Mouse (Mus musculus) CH12.LX (cell line): ENCODE measurements around the gene Dus3l. TPM values are rescaled to one million over a fixed set of nuclear protein-coding genes. Genes with fewer than 3 reads are reported as not detected.

ENCODE experiments used
- DNase-seq: peaks from one replicate; pipeline ENCODE4 v3.0.0-alpha.2; 2013; ENCODE audit errors: extremely low read depth
- H3K27ac ChIP-seq: 2 replicates; pipeline ENCODE4 v1.5.1; 2012; ENCODE audit warnings: low read depth, mild to moderate bottlenecking, control low read depth, moderate library complexity; ENCODE audit not compliant: insufficient read depth
- H3K27me3 ChIP-seq: replicated peaks from 2 replicates; pipeline ENCODE3; 2012; ENCODE audit warnings: inconsistent platforms
- H3K36me3 ChIP-seq, 2 experiments: replicated peaks in 1 of 2; 2 replicates each; pipeline versions ENCODE3 to v1.6.1; 2012; ENCODE audit warnings: inconsistent platforms in 1 of 2, low read length in 1 of 2, mild to moderate bottlenecking in 1 of 2, mixed read lengths in 1 of 2, moderate library complexity in 1 of 2; ENCODE audit not compliant: control insufficient read depth in 1 of 2, insufficient read depth in 1 of 2
- H3K4me1 ChIP-seq, 2 experiments: 2 replicates each; pipeline ENCODE4 v1.6.1; 2012; ENCODE audit warnings: inconsistent platforms in 1 of 2, moderate library complexity in 1 of 2; ENCODE audit not compliant: insufficient read depth in 2 of 2, control insufficient read depth in 1 of 2
- H3K4me2 ChIP-seq: 2 replicates; pipeline ENCODE4 v1.6.1; 2012; ENCODE audit warnings: low read depth, mild to moderate bottlenecking, control low read depth; ENCODE audit not compliant: poor library complexity, insufficient read depth, severe bottlenecking
- H3K4me3 ChIP-seq, 3 experiments: fragments of 150-350 bp in 1 of 3; sonication (generic) in 1 of 3; replicated peaks in 1 of 3; 2 replicates each; pipeline versions ENCODE3 to v1.5.1; 2011 to 2012; ENCODE audit warnings: low read depth in 2 of 3, low read length in 2 of 3, mild to moderate bottlenecking in 2 of 3, moderate library complexity in 2 of 3, control low read depth in 1 of 3, improper control_type of control experiment in 1 of 3, inconsistent platforms in 1 of 3, mixed read lengths in 1 of 3; ENCODE audit not compliant: poor library complexity in 1 of 3
- H3K79me2 ChIP-seq: replicated peaks from 2 replicates; pipeline ENCODE4 v1.6.1; 2012; ENCODE audit warnings: mild to moderate bottlenecking, moderate library complexity; ENCODE audit not compliant: control insufficient read depth, poor library complexity, insufficient read depth, severe bottlenecking; ENCODE audit errors: extremely low read depth
- H3K9ac ChIP-seq: 2 replicates; pipeline ENCODE4 v1.6.1; 2012; ENCODE audit warnings: low read depth, mild to moderate bottlenecking, control low read depth, moderate library complexity; ENCODE audit not compliant: insufficient read depth
- H3K9me3 ChIP-seq: replicated peaks from 2 replicates; pipeline ENCODE3; 2012; ENCODE audit warnings: low read length, inconsistent platforms, mixed read lengths
- BHLHE40 ChIP-seq: IDR thresholded peaks from 2 replicates; pipeline ENCODE4 v1.6.1; 2011; ENCODE audit warnings: mild to moderate bottlenecking, low read depth, low read length, improper control_type of control experiment
- CHD1 ChIP-seq: IDR thresholded peaks from 2 replicates; pipeline ENCODE4 v1.6.1; 2012; ENCODE audit warnings: low read depth, low read length, improper control_type of control experiment, inconsistent platforms
- CHD2 ChIP-seq: IDR thresholded peaks from 2 replicates; pipeline ENCODE4 v1.6.1; 2011; ENCODE audit warnings: low read length, improper control_type of control experiment
- ELF1 ChIP-seq: IDR thresholded peaks from 2 replicates; pipeline ENCODE4 v1.6.1; 2014; ENCODE audit warnings: low read depth, mild to moderate bottlenecking, inconsistent platforms, low read length, improper control_type of control experiment
- IRF4 ChIP-seq: IDR thresholded peaks from 2 replicates; pipeline ENCODE4 v1.6.1; 2014; ENCODE audit warnings: low read depth, mild to moderate bottlenecking, inconsistent platforms, low read length, improper control_type of control experiment
- KAT2A ChIP-seq: IDR thresholded peaks from 2 replicates; pipeline ENCODE4 v1.6.1; 2012; ENCODE audit warnings: low read length, improper control_type of control experiment, inconsistent platforms; ENCODE audit not compliant: insufficient replicate concordance
- MAZ ChIP-seq: IDR thresholded peaks from 2 replicates; pipeline ENCODE4 v1.6.1; 2012; ENCODE audit warnings: low read depth, mild to moderate bottlenecking, inconsistent platforms, low read length, improper control_type of control experiment, moderate library complexity
- MXI1 ChIP-seq: IDR thresholded peaks from 2 replicates; pipeline ENCODE4 v1.6.1; 2011; ENCODE audit warnings: mild to moderate bottlenecking, low read depth, low read length, improper control_type of control experiment
- RAD21 ChIP-seq: IDR thresholded peaks from 2 replicates; pipeline ENCODE4 v1.6.1; 2011; ENCODE audit warnings: low read depth, mild to moderate bottlenecking, low read length, improper control_type of control experiment, moderate library complexity
- SMC3 ChIP-seq: IDR thresholded peaks from 2 replicates; pipeline ENCODE4 v1.6.1; 2011; ENCODE audit warnings: low read depth, low read length, improper control_type of control experiment
- TCF12 ChIP-seq: IDR thresholded peaks from 2 replicates; pipeline ENCODE4 v1.6.1; 2014; ENCODE audit warnings: low read depth, mild to moderate bottlenecking, inconsistent platforms, low read length, improper control_type of control experiment
- UBTF ChIP-seq: IDR thresholded peaks from 2 replicates; pipeline ENCODE4 v1.6.1; 2012; ENCODE audit warnings: low read depth, mild to moderate bottlenecking, inconsistent platforms, low read length, improper control_type of control experiment, moderate library complexity
- USF1 ChIP-seq: IDR thresholded peaks from 2 replicates; pipeline ENCODE4 v1.6.1; 2014; ENCODE audit warnings: low read depth, mild to moderate bottlenecking, inconsistent platforms, low read length, improper control_type of control experiment
- ZC3H11A ChIP-seq: IDR thresholded peaks from 2 replicates; pipeline ENCODE4 v1.6.1; 2012; ENCODE audit warnings: low read depth, mild to moderate bottlenecking, inconsistent platforms, low read length, improper control_type of control experiment
- ZMIZ1 ChIP-seq: IDR thresholded peaks from 2 replicates; pipeline ENCODE4 v1.6.1; 2012; ENCODE audit warnings: low read depth, mild to moderate bottlenecking, inconsistent platforms, low read length, improper control_type of control experiment
- dilution Hi-C: fragments of 300-500 bp; cut with MboI; formaldehyde crosslinking; loops from 2 replicates; pipeline ENCODE4 v1.14.3; 2020; ENCODE audit warnings: low sequenced_read_pairs; ENCODE audit not compliant: extremely low pct_unique_long_range_greater_than_20kb, extremely low pct_ligation_motif_present
- in situ Hi-C: fragments of 300-500 bp; cut with MboI; formaldehyde crosslinking; loops from 3 replicates; pipeline ENCODE4 v1.14.3; 2019; ENCODE audit warnings: low sequenced_read_pairs, low pct_ligation_motif_present, low pct_unique_long_range_greater_than_20kb, mixed read lengths
- polyA plus RNA-seq: library from polyadenylated mRNA; unstranded; fragments of >175 nt; gene quantifications from 2 replicates; pipeline ENCODE4 v1.2.1, GENCODE M21; 2012; ENCODE audit warnings: low read depth; ENCODE audit not compliant: insufficient read length
- total RNA-seq, 2 experiments: library from RNA; depleted of rRNA; stranded (reverse); fragments of 300-350 nt in 1 of 2; fragments of >200 nt in 1 of 2; gene quantifications; 2 replicates each; pipeline ENCODE4 v1.2.3; 2012 to 2014

Gene Dus3l
- total and polyA plus RNA-seq, 3 experiments, result 35.8 to 57.5 (median 54.3) TPM

GRCm38 (mm10) chr17:56763741-56764250, 761 bp upstream of the Dus3l start:
- H3K4me1 ChIP-seq, result peaks cover 0 to 27% of the 10 kb centered on the region in 2 experiments; a peak in 2 of 4 replicates

GRCm38 (mm10) chr17:56765431-56765830, 874 bp downstream of the Dus3l start:
- H3K27ac ChIP-seq, result no peak overlapping the region
- H3K9ac ChIP-seq, result peak overlapping the region; percentile 73
- H3K4me3 ChIP-seq, result peak overlapping the region; percentile 76 to 92 (median 91)
- no peak for TF ChIP-seq ELF1
- TF ChIP-seq TCF12, result no peak
- no peak for TF ChIP-seq SMC3
- no peak for TF ChIP-seq ZC3H11A
- TF ChIP-seq CHD2, result no peak
- H3K4me1 ChIP-seq, result peaks cover 0 to 27% of the 10 kb centered on the region in 2 experiments; a peak in 2 of 4 replicates
- DNase-seq, result no peak
- H3K9me3 ChIP-seq, result no peaks in the 10 kb centered on the region
- in situ Hi-C loops, result no loop called here
- peaks cover 11% of the 10 kb centered on the region for H3K27me3 ChIP-seq
- H3K79me2 ChIP-seq, result peaks cover 8% of the 10 kb centered on the region
- dilution Hi-C loops, result no loop called here
- H3K36me3 ChIP-seq, result peaks cover 40 to 42% of the 10 kb centered on the region in 2 experiments
- peak overlapping the region; percentile 74 for H3K4me2 ChIP-seq

More at GRCm38 (mm10) chr17:56763741-56764250, 761 bp upstream of the Dus3l start:
- in situ Hi-C loops (no loop called here), dilution Hi-C loops (no loop called here)
- TF ChIP-seq SMC3 (no peak), KAT2A (no peak), USF1 (no peak), IRF4 (no peak), CHD1 (no peak), BHLHE40 (no peak), MXI1 (no peak), RAD21 (no peak), MAZ (no peak), ZMIZ1 (no peak), UBTF (no peak)
- Histone ChIP-seq H3K27ac (no peak overlapping the region), H3K79me2 (peaks cover 8% of the 10 kb centered on the region), H3K9me3 (peaks cover 1% of the 10 kb centered on the region), H3K9ac (0 out of 2 replicates have a peak overlapping the region, but pooled peaks have one; percentile 70), H3K27me3 (peaks cover 26% of the 10 kb centered on the region), H3K4me3 (peak overlapping the region in 2 of 3 experiments; percentile 64 to 91), H3K4me2 (no peak overlapping the region; the same call in 1 of the 2 replicates), H3K36me3 (peaks cover 23 to 25% of the 10 kb centered on the region in 2 experiments)
- DNase-seq, result no peak
